Mouse (Mus musculus) lung, embryonic 16.5 days (tissue): ENCODE data around the gene Bhlhe23. TPM values are rescaled to one million over a fixed set of nuclear protein-coding genes. Genes with fewer than 3 reads are reported as not detected.

ENCODE experiments used
- polyA plus RNA-seq: library from polyadenylated mRNA; unstranded; fragments of >200 nt; fragmentation: Nextera tagmentation; extraction: Ambion mirVana; gene quantifications from 2 replicates; pipeline ENCODE4 v1.2.1, GENCODE M21; 2015

Bhlhe23 gene
- polyA plus RNA-seq, 1 experiment from 2014 or later: not detected

Other genes with a start within 250 kb of the Bhlhe23 start
- 27.4 and 28.7 TPM in 2 replicates for gene Mrgbp, start 195.6 kb downstream of the Bhlhe23 start, polyA plus RNA-seq
- 46.9 and 51.8 TPM in 2 replicates for gene Ogfr, start 187.7 kb downstream of the Bhlhe23 start, polyA plus RNA-seq
- 36.9 and 38.3 TPM in 2 replicates for gene Col9a3, start 179.1 kb downstream of the Bhlhe23 start, polyA plus RNA-seq
- 0.15 TPM in 1 of 2 replicates, not detected in the other for gene Tcfl5, start 134.2 kb downstream of the Bhlhe23 start, polyA plus RNA-seq
- gene Dido1, start 66.9 kb downstream of the Bhlhe23 start, polyA plus RNA-seq: 27.6 and 28.2 TPM in 2 replicates
- gene Gid8, start 66.8 kb downstream of the Bhlhe23 start, polyA plus RNA-seq: 49.4 and 50.9 TPM in 2 replicates
- 1.5 and 2.1 TPM in 2 replicates for gene Slc17a9, start 51.6 kb downstream of the Bhlhe23 start, polyA plus RNA-seq
- gene Ythdf1, start 144.0 kb upstream of the Bhlhe23 start, polyA plus RNA-seq: 13.4 and 14.9 TPM in 2 replicates
- gene Birc7, start 152.1 kb upstream of the Bhlhe23 start, polyA plus RNA-seq: 0.14 TPM in 1 of 2 replicates, not detected in the other
- gene Nkain4, start 177.8 kb upstream of the Bhlhe23 start, polyA plus RNA-seq: 98.4 and 106 TPM in 2 replicates
- gene Arfgap1, start 190.3 kb upstream of the Bhlhe23 start, polyA plus RNA-seq: 96.2 and 98.6 TPM in 2 replicates
- 0.09 and 0.30 TPM in 2 replicates for gene Col20a1, start 209.6 kb upstream of the Bhlhe23 start, polyA plus RNA-seq